Mouse (Mus musculus) bone marrow, adult 2 months (tissue): ENCODE measurements around the gene Ugcg. TPM values are rescaled to one million over a fixed set of nuclear protein-coding genes. Genes with fewer than 3 reads are reported as not detected.

Source experiments
- H3K27ac ChIP-seq: fragments of 200-500 bp; 2 replicates; pipeline ENCODE4 v1.5.1; 2012; ENCODE audit warnings: low read depth, mild to moderate bottlenecking, control low read depth, inconsistent platforms, low read length; ENCODE audit not compliant: control insufficient read depth, poor library complexity, insufficient read depth
- H3K4me1 ChIP-seq: fragments of 200-500 bp; 2 replicates; pipeline ENCODE4 v1.6.1; 2011; ENCODE audit warnings: low read length; ENCODE audit not compliant: control insufficient read depth, insufficient read depth
- H3K4me3 ChIP-seq: fragments of 200-500 bp; replicated peaks from 2 replicates; pipeline ENCODE3; 2011; ENCODE audit warnings: mild to moderate bottlenecking, low read depth, low read length, control low read depth; ENCODE audit not compliant: control insufficient read depth
- CTCF ChIP-seq: fragments of 200-500 bp; IDR thresholded peaks from 2 replicates; pipeline ENCODE4 v1.5.1; 2011; ENCODE audit warnings: low read length, control low read depth; ENCODE audit not compliant: control insufficient read depth, insufficient read depth
- POLR2A ChIP-seq: fragments of 200-500 bp; IDR thresholded peaks from 2 replicates; pipeline ENCODE4 v1.6.1; 2011; ENCODE audit warnings: low read depth, mild to moderate bottlenecking, control low read depth, low read length, borderline replicate concordance; ENCODE audit not compliant: control insufficient read depth
- WGBS: fragments of 180-500 bp; shearing (Covaris S2); methylation state at CpG from one replicate; pipeline ENCODE4 v1.1.7; 2018; 5-methylcytosine and 5-hydroxymethylcytosine counted together
- polyA plus RNA-seq: library from polyadenylated mRNA; stranded (reverse); fragments of >200 nt; gene quantifications from 2 replicates; pipeline ENCODE4 v1.2.4, GENCODE M21; 2011; ENCODE audit warnings: low replicate concordance; ENCODE audit not compliant: missing spikeins, insufficient read depth, insufficient read length

The Ugcg gene
- polyA plus RNA-seq, 1 experiment = 18.7 TPM

DNA sequence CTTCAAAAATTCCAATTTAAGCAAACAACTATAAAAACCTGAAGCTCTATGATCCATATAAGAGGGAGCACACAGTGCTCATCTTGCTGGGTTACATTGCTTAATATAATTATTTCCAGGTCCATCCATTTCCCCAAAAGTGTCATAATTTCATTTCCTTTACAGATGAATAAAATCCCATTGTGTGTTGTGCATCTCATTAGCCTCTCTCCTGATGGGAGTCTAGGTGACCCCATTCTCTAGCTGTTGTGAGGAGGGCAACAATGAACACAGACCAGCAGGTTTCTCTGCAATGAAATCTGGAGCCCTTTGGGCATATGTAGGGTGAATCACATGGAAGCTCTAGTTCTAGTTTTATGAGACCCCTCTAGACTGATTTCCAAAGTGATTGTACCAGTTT, 39.9 kb downstream of the Ugcg start:
- Histone ChIP-seq H3K4me3 (no peak overlapping the region), H3K27ac (no peak overlapping the region), H3K4me1 (peaks cover 2% of the 10 kb centered on the region)
- TF ChIP-seq POLR2A (no peak), CTCF (no peak)

DNA sequence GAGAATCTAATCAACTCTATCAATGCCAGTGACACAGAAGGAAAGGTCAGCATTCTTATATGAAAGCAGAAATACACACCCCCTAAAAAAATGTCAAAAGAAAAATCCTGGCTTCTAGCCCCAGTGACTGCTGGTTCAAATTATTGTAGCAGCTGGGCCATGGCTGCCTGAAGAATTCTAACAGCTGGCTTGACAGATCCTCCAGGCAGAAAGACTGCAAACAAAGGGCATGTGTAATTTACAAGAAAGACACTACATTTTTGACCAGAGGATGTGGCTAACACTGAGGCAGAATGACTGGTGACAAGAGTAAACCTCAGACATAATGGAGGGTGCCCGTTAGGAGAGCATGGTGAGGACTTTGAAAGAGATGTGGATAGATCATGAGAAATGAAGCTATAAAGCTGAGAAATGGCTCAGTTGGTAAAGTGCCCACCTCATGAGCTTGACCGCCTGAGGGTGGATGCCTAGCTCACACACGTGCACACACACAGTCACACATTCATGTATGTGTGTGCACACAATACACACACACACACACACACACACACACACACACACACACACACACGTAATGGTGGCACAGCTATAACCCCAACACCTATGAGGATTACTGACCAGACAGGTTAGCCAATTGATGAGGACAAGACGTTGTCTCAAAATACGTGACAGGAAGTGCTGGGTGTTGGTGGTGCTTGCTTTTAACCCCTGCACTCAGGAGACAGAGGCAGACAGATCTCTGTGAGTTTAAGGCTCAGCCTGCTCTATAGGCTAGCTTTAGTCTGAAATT, 42.4 kb downstream of the Ugcg start:
- no peaks in the 10 kb centered on the region; the same call in none of the 2 replicates for H3K4me1 ChIP-seq
- TF ChIP-seq CTCF = no peak
- no peak for TF ChIP-seq POLR2A
- H3K4me3 ChIP-seq = no peak overlapping the region
- 60% methylated on average over 6 of the region's 6 CpGs for WGBS
- H3K27ac ChIP-seq = peak overlapping the region; percentile 41; the same call in 1 of the 2 replicates

DNA sequence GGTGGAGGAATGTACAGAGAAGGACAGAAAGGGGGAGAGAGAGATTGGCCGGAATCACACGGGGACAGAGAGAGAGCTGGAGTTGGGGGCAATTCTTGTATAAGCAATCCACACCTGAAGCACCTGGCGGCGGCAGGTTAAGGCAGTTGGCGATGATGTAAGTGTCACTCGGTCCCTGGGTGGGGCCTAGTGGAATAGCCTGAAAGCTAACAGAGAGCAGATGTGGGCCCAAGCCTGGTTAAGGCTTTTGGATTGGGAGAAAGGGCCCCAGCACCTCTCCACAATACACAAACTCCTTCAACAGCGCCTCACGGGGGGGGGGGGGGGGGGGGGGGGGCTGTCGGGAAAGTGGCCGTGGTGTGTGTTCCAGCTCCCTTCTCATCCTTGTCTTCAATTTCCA, 45.0 kb downstream of the Ugcg start:
- Histone ChIP-seq H3K4me1 (no peaks in the 10 kb centered on the region; the same call in none of the 2 replicates), H3K4me3 (no peak overlapping the region), H3K27ac (peak overlapping the region; percentile 30)
- TF ChIP-seq CTCF = no peak
- no peak for TF ChIP-seq POLR2A
- WGBS = 69% methylated on average over 10 of the region's 10 CpGs

DNA sequence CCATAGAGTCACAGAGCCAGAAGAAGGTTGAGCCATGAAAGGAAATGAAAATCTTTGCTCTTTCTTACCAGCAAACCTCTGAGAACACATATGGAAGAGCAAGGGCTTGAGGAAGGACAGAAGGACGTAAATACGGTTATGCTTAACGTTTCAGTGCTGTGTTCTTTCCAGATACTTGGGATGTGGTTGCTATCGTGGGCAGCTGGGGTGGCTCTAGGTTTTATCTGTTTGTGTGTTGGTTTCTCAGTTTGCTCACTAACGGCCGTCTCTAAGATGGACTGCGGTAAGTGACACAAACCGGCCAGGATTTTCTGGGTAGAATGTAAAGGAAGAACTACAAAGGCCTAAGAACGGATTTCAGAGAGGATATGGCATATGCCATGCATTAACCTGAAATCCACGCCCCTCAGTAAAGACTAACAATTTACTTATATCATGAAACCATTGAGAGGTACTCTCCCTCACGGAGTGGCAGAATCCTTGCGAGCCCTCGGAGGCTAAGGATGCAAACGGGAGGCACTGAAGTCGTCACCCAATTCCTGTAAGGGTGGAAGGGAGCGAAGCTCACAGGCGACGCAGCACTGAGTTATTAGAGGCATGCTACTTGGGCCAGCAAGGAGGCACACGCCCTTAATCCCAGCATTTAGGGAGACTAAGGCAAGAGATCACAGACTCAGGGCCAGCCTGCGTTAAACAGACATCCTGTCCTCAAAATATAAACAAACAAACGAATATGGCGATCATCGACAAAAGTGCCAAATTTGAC, 45.6 kb downstream of the Ugcg start:
- 61% methylated on average over 23 of the region's 23 CpGs for WGBS
- Histone ChIP-seq H3K4me3 (no peak overlapping the region), H3K27ac (peak overlapping the region; percentile 46), H3K4me1 (no peaks in the 10 kb centered on the region; the same call in none of the 2 replicates)
- TF ChIP-seq POLR2A = no peak
- no peak for TF ChIP-seq CTCF

DNA sequence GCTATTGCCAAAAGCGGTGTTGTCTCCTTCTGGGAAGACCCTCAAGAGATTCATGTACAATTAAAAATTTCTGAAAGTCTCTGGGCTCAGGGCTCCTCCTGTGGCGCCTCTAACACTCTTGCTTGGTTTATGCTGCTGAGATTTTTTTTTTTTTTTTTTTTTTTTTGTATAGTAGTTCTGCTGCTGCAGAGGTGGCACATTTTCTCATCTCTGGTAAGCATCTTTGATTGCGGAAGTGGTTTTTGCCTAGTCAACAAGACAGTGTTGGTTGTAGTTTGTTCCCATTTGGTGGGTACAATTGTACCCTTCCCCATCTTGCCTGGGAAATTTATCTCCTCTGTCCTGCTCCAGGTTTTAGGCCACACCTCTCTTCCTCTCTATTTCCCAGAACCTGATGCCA, 47.3 kb downstream of the Ugcg start:
- H3K27ac ChIP-seq = no peak overlapping the region
- TF ChIP-seq CTCF (no peak), POLR2A (no peak)
- WGBS = 73% methylated on average over 3 of the region's 3 CpGs
- peaks cover 4% of the 10 kb centered on the region for H3K4me1 ChIP-seq
- no peak overlapping the region for H3K4me3 ChIP-seq

DNA sequence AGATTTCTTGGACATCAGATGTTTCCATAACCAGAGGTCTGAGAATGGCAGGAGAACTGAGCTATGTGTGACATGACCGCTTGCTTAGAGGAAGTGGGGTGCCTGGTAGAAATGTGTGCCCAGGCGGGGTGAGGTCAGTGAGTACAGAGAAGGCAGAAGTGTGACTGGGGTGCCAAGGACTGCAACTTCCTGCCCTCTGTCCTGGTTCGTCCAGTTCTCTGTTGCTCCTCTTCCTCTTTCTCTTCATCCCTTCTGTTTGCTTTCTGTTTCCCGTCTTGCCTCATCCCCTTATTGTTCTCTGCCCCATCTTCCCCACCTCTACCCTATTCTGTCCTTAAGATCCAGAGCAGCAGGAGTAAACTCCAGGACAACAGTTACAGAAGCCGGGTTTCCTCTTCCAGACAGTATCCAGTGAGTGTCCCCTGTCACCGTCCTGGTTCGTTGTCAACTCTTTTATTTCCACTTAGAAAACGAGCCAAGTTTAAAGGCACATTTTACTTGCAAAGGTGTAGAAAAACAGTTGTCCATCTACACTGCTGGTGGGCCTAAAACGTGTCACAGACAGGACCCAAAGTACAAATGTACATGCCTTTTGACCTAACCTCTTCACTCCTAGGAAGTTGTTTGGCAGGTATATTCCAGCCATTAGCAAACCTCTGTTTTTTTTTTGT, 49.7 kb downstream of the Ugcg start:
- H3K4me3 ChIP-seq = no peak overlapping the region
- peaks cover 6% of the 10 kb centered on the region for H3K4me1 ChIP-seq
- H3K27ac ChIP-seq = peak overlapping the region; percentile 22; the same call in 1 of the 2 replicates
- WGBS = 12% methylated on average over 9 of the region's 9 CpGs
- TF ChIP-seq POLR2A = no peak
- no peak for TF ChIP-seq CTCF

DNA sequence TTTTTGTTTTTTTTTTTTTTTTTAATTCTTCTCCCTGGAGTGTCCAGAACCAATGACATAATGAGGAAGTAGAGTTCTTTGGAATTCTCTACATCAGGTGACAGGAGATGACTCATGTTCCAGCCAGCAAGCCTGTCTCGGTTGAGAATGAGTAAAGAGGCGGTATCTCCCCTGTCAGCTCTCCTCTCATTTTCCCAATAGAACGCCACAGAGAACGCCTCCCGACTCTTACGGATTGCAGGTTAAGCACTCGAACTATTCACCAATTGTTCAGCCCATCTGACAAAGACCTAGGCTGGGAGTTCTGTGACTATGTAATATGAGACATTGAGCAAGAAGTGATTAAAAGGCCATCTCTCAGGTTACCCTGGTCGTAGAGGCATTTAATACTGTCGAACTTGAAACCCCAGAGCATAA, 50.3 kb downstream of the Ugcg start:
- Histone ChIP-seq H3K27ac (peak overlapping the region; percentile 37; the same call in 1 of the 2 replicates), H3K4me1 (peaks cover 8% of the 10 kb centered on the region), H3K4me3 (no peak overlapping the region)
- TF ChIP-seq CTCF (no peak), POLR2A (no peak)
- WGBS = 41% methylated on average over 9 of the region's 9 CpGs

DNA sequence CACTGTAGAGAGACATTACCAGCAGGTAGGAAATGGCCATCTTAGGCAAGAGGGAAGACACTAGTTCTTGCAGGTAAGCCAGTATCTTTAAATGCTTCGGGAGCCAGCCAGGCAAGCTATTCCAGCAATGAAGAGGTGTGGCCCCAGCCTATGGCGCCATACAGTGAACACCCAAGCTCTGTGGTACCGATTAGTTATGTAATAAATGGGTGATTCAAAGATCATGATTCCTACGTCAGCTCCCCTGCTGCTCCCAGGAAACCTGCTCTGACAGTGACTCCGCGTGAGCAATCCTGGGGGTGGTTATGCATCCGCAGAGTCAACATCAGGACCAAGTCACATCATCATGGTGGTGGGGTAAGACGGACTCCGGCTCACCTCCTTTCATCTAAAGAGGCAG, 51.1 kb downstream of the Ugcg start:
- H3K27ac ChIP-seq = no peak overlapping the region
- WGBS = 77% methylated on average over 9 of the region's 9 CpGs
- TF ChIP-seq CTCF (no peak), POLR2A (no peak)
- peaks cover 11% of the 10 kb centered on the region for H3K4me1 ChIP-seq
- H3K4me3 ChIP-seq = no peak overlapping the region
